Mouse (Mus musculus) adrenal gland, postnatal 0 days (tissue): ENCODE measurements around the gene Proser1. TPM values are rescaled to one million over a fixed set of nuclear protein-coding genes. Genes with fewer than 3 reads are reported as not detected.

ENCODE experiments used
- polyA plus RNA-seq: library from polyadenylated mRNA; unstranded; fragments of >200 nt; fragmentation: Nextera tagmentation; extraction: Ambion mirVana; gene quantifications from 2 replicates; pipeline ENCODE4 v1.2.1, GENCODE M21; 2015

The Proser1 gene
- polyA plus RNA-seq, result 12.8 and 21.2 TPM in 2 replicates

DNA sequence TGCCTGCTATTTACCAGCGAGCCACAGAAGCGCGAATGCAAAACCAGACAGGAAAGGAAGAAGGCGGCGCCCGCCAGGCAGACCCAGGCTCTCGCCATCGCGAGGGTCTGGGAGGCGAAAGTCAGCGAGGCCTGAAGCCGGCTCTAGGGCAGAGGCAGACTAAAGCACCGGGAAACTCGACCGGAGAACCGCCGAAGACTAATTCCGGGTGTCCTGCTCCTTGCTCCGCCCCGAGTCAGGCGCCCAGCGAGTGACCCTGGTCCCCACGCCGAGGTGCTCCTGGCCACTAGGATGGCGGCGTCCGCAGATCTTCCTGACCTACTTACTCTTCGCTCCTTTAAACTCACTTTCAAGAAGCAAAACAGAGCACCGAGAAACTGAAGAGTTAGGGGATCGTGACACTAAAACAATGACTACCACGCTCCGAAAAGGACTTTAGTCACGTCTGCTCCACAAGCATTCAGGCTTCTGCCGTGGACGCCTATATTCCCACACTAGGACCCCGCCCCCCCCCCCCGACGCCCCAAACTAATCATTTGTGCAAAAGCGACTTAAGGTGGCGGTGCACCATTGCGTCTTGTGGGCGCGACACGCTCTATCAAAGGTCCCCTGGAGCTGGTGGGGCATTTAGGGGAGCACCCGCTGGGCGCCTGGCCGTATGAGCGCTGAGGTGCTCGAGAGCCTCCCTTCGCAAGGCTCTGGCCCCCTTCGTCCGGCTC, at the start of gene Proser1, which contains the start of gene Nhlrc3:
Gene Proser1 (plus strand): TSS at position 621 of the 719 bp plus-strand sequence.
Gene Nhlrc3 (minus strand): TSS at position 287 of the 719 bp plus-strand sequence.

DNA sequence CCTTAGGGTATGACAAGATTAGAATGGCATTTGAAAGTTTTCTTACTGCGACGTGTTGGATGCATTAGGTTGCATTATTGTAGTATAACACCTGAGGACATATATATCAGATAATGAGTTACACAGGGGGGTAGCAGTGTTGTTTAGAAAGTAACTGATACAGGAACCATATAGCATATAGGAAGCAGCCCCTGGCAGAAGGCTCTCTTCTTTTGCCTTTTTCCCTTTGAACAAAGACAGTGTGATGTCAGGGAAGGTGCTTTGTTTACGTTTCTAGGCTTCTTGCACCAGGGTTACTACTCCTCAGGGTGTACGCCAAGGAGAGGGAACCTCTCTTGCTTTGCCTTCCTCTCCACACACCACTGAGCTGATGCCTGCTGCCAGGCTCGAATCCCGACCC, 24.9 kb downstream of the Proser1 start, which contains the start of gene Stoml3:
Gene Stoml3 (plus strand): TSS at position 301 of the 400 bp plus-strand sequence.

Other genes starting within 250 kb of the Proser1 start
- 5.8 and 8.7 TPM in 2 replicates for gene Nhlrc3, start 334 bp upstream of the Proser1 start, polyA plus RNA-seq
- not detected in 2 replicates for gene Stoml3, start 25.0 kb downstream of the Proser1 start, polyA plus RNA-seq
- 0.50 and 1.0 TPM in 2 replicates for gene Frem2, start 193.7 kb downstream of the Proser1 start, polyA plus RNA-seq